In genomic region chr17:6035661-6036060, GRCm38 (mm10) we compare ENCODE assay signal across 27 mouse cellular contexts. TPM values are rescaled to one million over a fixed set of nuclear protein-coding genes. Genes with fewer than 3 reads are reported as not detected.
A peak's percentile ranks its signal among the peaks of the same experiment; 100 is the strongest.
DNase-seq lines count a peak whose midpoint lies in the region; ATAC-seq and TF ChIP-seq lines count a peak whose summit lies in the region.
"Had no signal": no experiment of that assay in that cellular context is flagged by ENCODE, and none has a peak within 500 bp of the region (broad histone marks: within the 10 kb centered on the region; RNA-seq: fewer than 3 reads in every experiment).

No protein-coding gene starts in this region.

- no peak for TF ChIP-seq POLR2A in brain, embryonic 14.5 days (IDR thresholded peaks at IDR 0.05; ENCODE audit: borderline replicate concordance, extremely low read depth, insufficient read depth, insufficient read length, poor library complexity, severe bottlenecking)

- no peaks in the 10 kb centered on the region for H3K36me3 ChIP-seq in midbrain, embryonic 14.5 days (ENCODE audit: control insufficient read depth, insufficient read depth, low read length)
- H3K36me3 ChIP-seq in midbrain, embryonic 15.5 days (replicated peaks): no peaks in the 10 kb centered on the region
- H3K36me3 ChIP-seq: embryonic facial prominence, embryonic 13.5 days; forebrain, embryonic 10.5 days; forebrain, embryonic 12.5 days; G1E had no signal

- H3K4me1 ChIP-seq in midbrain, embryonic 14.5 days (ENCODE audit: control insufficient read depth, insufficient read depth, low read length): no peaks in the 10 kb centered on the region
- no peaks in the 10 kb centered on the region for H3K4me1 ChIP-seq in midbrain, embryonic 15.5 days
- H3K4me1 ChIP-seq: embryonic facial prominence, embryonic 13.5 days; embryonic facial prominence, embryonic 15.5 days; forebrain, embryonic 10.5 days; forebrain, embryonic 12.5 days had no signal

- no peak overlapping the region for H3K27ac ChIP-seq in midbrain, embryonic 14.5 days (replicated peaks; ENCODE audit: low read depth, low read length)
- H3K27ac ChIP-seq in midbrain, embryonic 15.5 days: no peak overlapping the region
- H3K27ac ChIP-seq: embryonic facial prominence, embryonic 13.5 days; embryonic facial prominence, embryonic 15.5 days; forebrain, embryonic 10.5 days; forebrain, embryonic 12.5 days had no signal

- H3K4me2 ChIP-seq in midbrain, embryonic 14.5 days (ENCODE audit: low read length): no peak overlapping the region
- H3K4me2 ChIP-seq in midbrain, embryonic 15.5 days: no peak overlapping the region
- H3K4me2 ChIP-seq: embryonic facial prominence, embryonic 13.5 days; embryonic facial prominence, embryonic 15.5 days; forebrain, embryonic 12.5 days had no signal

- ATAC-seq in midbrain, embryonic 14.5 days (ENCODE audit: low FRiP score, low TSS enrichment): no peak
- ATAC-seq in midbrain, embryonic 15.5 days (replicated peaks): no peak
- no peak for ATAC-seq in megakaryocyte, adult 5-6 weeks (ENCODE audit: poor library complexity, severe bottlenecking)
- ATAC-seq: activated CD4-positive, CD25-positive, alpha-beta regulatory T cell, adult 4 months; forebrain, embryonic 14.5 days; forebrain, embryonic 16.5 days; Patski had no signal

- no peak for TF ChIP-seq CTCF in brain, embryonic 14.5 days (IDR thresholded peaks at IDR 0.05; ENCODE audit: borderline replicate concordance, extremely low read depth, insufficient read depth, insufficient read length)

- WGBS in midbrain, embryonic 14.5 days: 29% methylated on average over 8 of the region's 8 CpGs
- WGBS in midbrain, embryonic 15.5 days: 28% methylated on average over 8 of the region's 8 CpGs

- H3K9me3 ChIP-seq in midbrain, embryonic 14.5 days (ENCODE audit: control insufficient read depth, low read length): no peaks in the 10 kb centered on the region
- no peaks in the 10 kb centered on the region for H3K9me3 ChIP-seq in midbrain, embryonic 15.5 days
- H3K9me3 ChIP-seq: embryonic facial prominence, embryonic 13.5 days; embryonic facial prominence, embryonic 15.5 days; forebrain, embryonic 10.5 days; forebrain, embryonic 12.5 days; G1E had no signal

- H3K9ac ChIP-seq in midbrain, embryonic 14.5 days (replicated peaks; ENCODE audit: low read length): no peak overlapping the region
- no peak overlapping the region for H3K9ac ChIP-seq in midbrain, embryonic 15.5 days
- H3K9ac ChIP-seq: embryonic facial prominence, embryonic 13.5 days; embryonic facial prominence, embryonic 15.5 days; forebrain, embryonic 12.5 days had no signal

- H3K27me3 ChIP-seq in midbrain, embryonic 14.5 days (ENCODE audit: control insufficient read depth, insufficient read depth, low read length): no peaks in the 10 kb centered on the region
- H3K27me3 ChIP-seq in midbrain, embryonic 15.5 days (replicated peaks): no peaks in the 10 kb centered on the region
- H3K27me3 ChIP-seq: embryonic facial prominence, embryonic 13.5 days; embryonic facial prominence, embryonic 15.5 days; forebrain, embryonic 12.5 days; Patski had no signal

- peak; percentile 15 for DNase-seq in midbrain, embryonic 14.5 days
- DNase-seq in ES-CJ7 (ENCODE audit: low read depth, low spot score) (peak; percentile 25), R1 (ENCODE audit: low read depth, low spot score) (peak; percentile 59)
- DNase-seq in brain, embryonic 14.5 days (ENCODE audit: low read depth): peak; percentile 19
- no peak for DNase-seq in lung, adult 18-20 months
- DNase-seq: adrenal gland, adult 8-10 months; adrenal gland, postnatal 14 days; adrenal gland, postnatal 36 days; cerebellum, adult 11 months; cerebellum, adult 18-20 months; cerebellum, adult 8-10 months; cerebellum, adult 9-11 months; cerebellum, postnatal 14 days; cerebellum, postnatal 36 days; embryo, embryonic 11 days had no signal

- H3K4me3 ChIP-seq in midbrain, embryonic 14.5 days (replicated peaks; ENCODE audit: low read depth, low read length): no peak overlapping the region
- no peak overlapping the region for H3K4me3 ChIP-seq in midbrain, embryonic 15.5 days
- H3K4me3 ChIP-seq: embryonic facial prominence, embryonic 13.5 days; embryonic facial prominence, embryonic 15.5 days; erythroblast, embryonic 14.5 days; forebrain, embryonic 10.5 days; forebrain, embryonic 12.5 days had no signal

RNA-seq across cellular contexts. Expression of gene Serac1, which starts 43.9 kb away (rescaled TPM):
- polyA plus RNA-seq in midbrain, embryonic 14.5 days (2014; fragmentation: Nextera tagmentation; extraction: Ambion mirVana): 10.6 and 12.9 TPM in 2 replicates
- polyA plus RNA-seq in midbrain, embryonic 15.5 days (2015; fragmentation: Nextera tagmentation; extraction: Ambion mirVana): 14.6 and 14.8 TPM in 2 replicates
- polyA plus RNA-seq in brain, embryonic 14.5 days (2012; rRNA removed): 25.6 and 27.3 TPM in 2 replicates
- total RNA-seq in megakaryocyte, adult 5-6 weeks (2015): 1.2 and 2.1 TPM in 2 replicates
- total RNA-seq in megakaryocyte, adult 5-6 weeks (2017): 4.9 and 5.7 TPM in 2 replicates

RNA-seq across cellular contexts. Expression of gene Gtf2h5, which starts 43.9 kb away (rescaled TPM):
- 194 and 234 TPM in 2 replicates for polyA plus RNA-seq in midbrain, embryonic 14.5 days (2014; fragmentation: Nextera tagmentation; extraction: Ambion mirVana)
- 191 and 196 TPM in 2 replicates for polyA plus RNA-seq in midbrain, embryonic 15.5 days (2015; fragmentation: Nextera tagmentation; extraction: Ambion mirVana)
- polyA plus RNA-seq in brain, embryonic 14.5 days (2012; rRNA removed): 88.8 and 95.2 TPM in 2 replicates
- 73.4 and 75.0 TPM in 2 replicates for total RNA-seq in megakaryocyte, adult 5-6 weeks (2015)
- total RNA-seq in megakaryocyte, adult 5-6 weeks (2017): 51.6 and 62.5 TPM in 2 replicates

Comparison
In these comparisons a context has a peak if more than half of its experiments do, and no peak if none do; other contexts are left out.
1. DNase-seq: peak in midbrain, embryonic 14.5 days (single experiment), ES-CJ7 (single experiment), R1 (single experiment) and brain, embryonic 14.5 days (single experiment); none in lung, adult 18-20 months (0 of 2).